Mouse (Mus musculus) right cerebral cortex, postnatal 25 days (tissue): Measurements from ENCODE around the gene Smoc1.

Experiments
- DNase-seq: peaks from one replicate; pipeline ENCODE4 v3.0.0; 2022

Smoc1 gene

GRCm38 (mm10) chr12:81085244-81085643 is 58.6 kb downstream of the Smoc1 start:
- no peak for DNase-seq

GRCm38 (mm10) chr12:81088131-81088530 is 61.5 kb downstream of the Smoc1 start:
- no peak for DNase-seq

GRCm38 (mm10) chr12:81091641-81092040 is 65.0 kb downstream of the Smoc1 start:
- DNase-seq = no peak

- DNase-seq = no peak
Observed at GRCm38 (mm10) chr12:81092641-81093040, 66.0 kb downstream of the Smoc1 start.

GRCm38 (mm10) chr12:81093211-81093610 is 66.6 kb downstream of the Smoc1 start:
- no peak for DNase-seq

- DNase-seq = no peak
Observed at GRCm38 (mm10) chr12:81094766-81095405, 68.3 kb downstream of the Smoc1 start.

GRCm38 (mm10) chr12:81097267-81097666 is 70.7 kb downstream of the Smoc1 start:
- DNase-seq = no peak

GRCm38 (mm10) chr12:81097738-81098137 is 71.1 kb downstream of the Smoc1 start:
- no peak for DNase-seq

- DNase-seq = no peak
Observed at GRCm38 (mm10) chr12:81099161-81099560, 72.6 kb downstream of the Smoc1 start.

- no peak for DNase-seq
Observed at GRCm38 (mm10) chr12:81101691-81102090, 75.1 kb downstream of the Smoc1 start.

- no peak for DNase-seq
Observed at GRCm38 (mm10) chr12:81104546-81104945, 77.9 kb downstream of the Smoc1 start.

- DNase-seq = no peak
Observed at GRCm38 (mm10) chr12:81105721-81106633, 79.4 kb downstream of the Smoc1 start.

- DNase-seq = no peak
Observed at GRCm38 (mm10) chr12:81107278-81108100, 80.9 kb downstream of the Smoc1 start.

GRCm38 (mm10) chr12:81108600-81109011 is 82.0 kb downstream of the Smoc1 start:
- no peak for DNase-seq

- no peak for DNase-seq
Observed at GRCm38 (mm10) chr12:81110006-81110405, 83.4 kb downstream of the Smoc1 start.

GRCm38 (mm10) chr12:81112321-81112720 is 85.7 kb downstream of the Smoc1 start:
- DNase-seq = no peak

- DNase-seq = no peak
Observed at GRCm38 (mm10) chr12:81120301-81120700, 93.7 kb downstream of the Smoc1 start.

GRCm38 (mm10) chr12:81123793-81124192 is 97.2 kb downstream of the Smoc1 start:
- DNase-seq = no peak

GRCm38 (mm10) chr12:81126842-81127241 is 100.2 kb downstream of the Smoc1 start:
- no peak for DNase-seq

GRCm38 (mm10) chr12:81128693-81129092 is 102.1 kb downstream of the Smoc1 start:
- DNase-seq = no peak

GRCm38 (mm10) chr12:81130692-81131091 is 104.1 kb downstream of the Smoc1 start:
- no peak for DNase-seq

- no peak for DNase-seq
Observed at GRCm38 (mm10) chr12:81131114-81131513, 104.5 kb downstream of the Smoc1 start.

- no peak for DNase-seq
Observed at GRCm38 (mm10) chr12:81133055-81133665, 106.6 kb downstream of the Smoc1 start.
